Mouse (Mus musculus): ENCODE data around the gene Gm10570. TPM values are rescaled to one million over a fixed set of nuclear protein-coding genes. Genes with fewer than 3 reads are reported as not detected.

The Gm10570 gene
- polyA plus RNA-seq, 1 experiment from 2014 or later: not detected

DNA sequence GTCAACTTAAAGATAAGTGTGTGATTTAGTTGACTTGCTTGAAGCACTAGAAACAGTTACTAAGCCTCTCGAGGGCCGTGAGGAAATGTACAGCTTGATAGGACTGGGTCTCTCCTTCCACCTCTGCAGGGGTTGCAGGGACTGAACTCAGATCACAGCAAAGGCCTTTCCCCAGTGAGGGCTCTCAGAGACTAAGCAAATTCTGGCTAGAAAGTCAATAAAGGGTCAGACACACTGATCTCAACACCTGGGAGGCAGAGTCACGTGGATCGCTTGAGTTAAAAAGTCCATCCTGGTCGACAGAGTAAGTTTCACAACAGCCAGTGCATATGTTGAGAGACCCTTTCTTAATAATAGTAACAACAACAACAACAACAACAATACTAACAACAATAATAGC, 27.4 kb upstream of the Gm10570 start:
- 81% methylated on average over 5 of the region's 5 CpGs for WGBS
- Histone ChIP-seq H3K27ac (ENCODE audit: low read depth, low read length) (no peak overlapping the region), H3K4me1 (replicated peaks; ENCODE audit: control insufficient read depth, insufficient read depth, low read length) (no peaks in the 10 kb centered on the region), H3K4me2 (replicated peaks; ENCODE audit: low read depth) (no peak overlapping the region), H3K36me3 (ENCODE audit: control insufficient read depth, insufficient read depth) (peaks cover 55% of the 10 kb centered on the region), H3K9me3 (ENCODE audit: control insufficient read depth) (no peaks in the 10 kb centered on the region), H3K27me3 (replicated peaks; ENCODE audit: control insufficient read depth, insufficient read depth, low read length) (no peaks in the 10 kb centered on the region), H3K9ac (ENCODE audit: low read depth, low read length) (no peak overlapping the region), H3K4me3 (ENCODE audit: low read depth, low read length) (no peak overlapping the region)
- ATAC-seq: no peak
- TF ChIP-seq CTCF (IDR thresholded peaks at IDR 0.05; ENCODE audit: low read depth): no peak

DNA sequence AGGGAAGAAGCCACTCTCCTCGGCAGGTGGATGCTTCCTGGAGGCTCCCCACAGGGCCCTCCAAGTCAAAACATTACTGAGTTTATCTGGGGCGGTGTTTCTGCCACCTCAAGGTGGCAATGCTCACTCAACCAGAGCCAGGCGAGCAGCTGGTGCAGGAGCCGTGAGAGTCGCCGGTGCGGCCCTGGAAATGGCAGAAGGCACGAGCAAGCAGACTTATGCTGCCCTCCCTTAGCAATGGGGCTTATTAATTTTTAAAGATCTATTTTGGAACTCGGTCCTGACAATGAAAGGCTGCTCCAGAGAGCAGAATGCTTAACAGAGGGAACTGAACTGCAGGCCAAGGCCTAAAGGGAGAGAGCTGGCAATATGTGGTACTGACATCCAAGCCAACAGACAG, 18.9 kb upstream of the Gm10570 start:
- TF ChIP-seq CTCF (IDR thresholded peaks at IDR 0.05; ENCODE audit: low read depth): no peak
- Histone ChIP-seq H3K4me2 (replicated peaks; ENCODE audit: low read depth) (no peak overlapping the region), H3K36me3 (ENCODE audit: control insufficient read depth, insufficient read depth) (peaks cover 64% of the 10 kb centered on the region), H3K9me3 (ENCODE audit: control insufficient read depth) (no peaks in the 10 kb centered on the region), H3K4me1 (replicated peaks; ENCODE audit: control insufficient read depth, insufficient read depth, low read length) (no peaks in the 10 kb centered on the region), H3K27ac (ENCODE audit: low read depth, low read length) (no peak overlapping the region), H3K9ac (ENCODE audit: low read depth, low read length) (no peak overlapping the region), H3K4me3 (ENCODE audit: low read depth, low read length) (no peak overlapping the region), H3K27me3 (replicated peaks; ENCODE audit: control insufficient read depth, insufficient read depth, low read length) (no peaks in the 10 kb centered on the region)
- no peak for ATAC-seq
- WGBS: 89% methylated on average over 9 of the region's 9 CpGs

DNA sequence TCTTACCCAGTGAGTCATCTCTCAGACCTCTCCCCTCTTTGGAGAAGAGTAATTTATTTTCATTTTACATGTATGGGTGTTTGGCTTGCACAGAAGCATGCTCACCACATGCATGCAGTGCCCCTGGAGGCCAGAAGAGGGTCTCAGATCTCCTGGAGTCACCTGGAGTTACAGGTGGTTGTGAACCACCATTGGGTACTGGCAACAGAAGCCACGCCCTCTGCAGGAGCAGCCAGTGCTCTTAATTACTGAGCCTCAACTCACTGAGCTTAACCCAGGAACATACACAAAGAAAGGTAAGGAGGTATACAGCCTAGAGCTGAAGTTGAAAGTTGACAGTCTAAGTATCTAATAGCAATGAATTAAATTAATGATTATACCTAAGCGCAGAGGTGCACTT, 17.0 kb upstream of the Gm10570 start:
- Histone ChIP-seq H3K9ac (ENCODE audit: low read depth, low read length) (no peak overlapping the region), H3K4me3 (ENCODE audit: low read depth, low read length) (no peak overlapping the region), H3K4me1 (replicated peaks; ENCODE audit: control insufficient read depth, insufficient read depth, low read length) (no peaks in the 10 kb centered on the region), H3K9me3 (ENCODE audit: control insufficient read depth) (no peaks in the 10 kb centered on the region), H3K4me2 (replicated peaks; ENCODE audit: low read depth) (no peak overlapping the region), H3K36me3 (ENCODE audit: control insufficient read depth, insufficient read depth) (peaks cover 64% of the 10 kb centered on the region), H3K27me3 (replicated peaks; ENCODE audit: control insufficient read depth, insufficient read depth, low read length) (no peaks in the 10 kb centered on the region), H3K27ac (ENCODE audit: low read depth, low read length) (no peak overlapping the region)
- 91% methylated on average over 2 of the region's 2 CpGs for WGBS
- TF ChIP-seq CTCF (IDR thresholded peaks at IDR 0.05; ENCODE audit: low read depth): peak; percentile 23; the same call in 1 of the 2 replicates
- no peak for ATAC-seq

DNA sequence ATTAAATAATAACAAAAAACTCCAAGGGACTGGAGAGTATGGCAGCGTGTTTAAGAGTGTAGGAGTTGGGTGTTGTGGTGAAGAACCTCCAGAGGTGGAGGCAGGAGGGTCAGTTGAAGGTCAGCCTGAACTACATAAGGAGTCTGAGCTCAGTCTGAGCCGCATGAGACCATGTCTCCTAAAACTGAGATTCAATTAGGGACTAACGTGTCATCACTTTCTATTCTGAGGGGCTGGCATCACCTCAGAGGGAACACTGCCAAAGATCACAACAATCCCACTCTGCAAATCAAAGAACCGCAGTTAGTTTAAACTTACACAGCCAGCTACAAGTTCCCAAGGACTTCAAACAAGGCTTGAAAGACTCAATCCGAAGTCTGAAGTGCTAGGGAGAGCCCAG, 15.1 kb upstream of the Gm10570 start:
- Histone ChIP-seq H3K9ac (ENCODE audit: low read depth, low read length) (no peak overlapping the region), H3K27ac (ENCODE audit: low read depth, low read length) (no peak overlapping the region), H3K4me3 (ENCODE audit: low read depth, low read length) (no peak overlapping the region), H3K27me3 (replicated peaks; ENCODE audit: control insufficient read depth, insufficient read depth, low read length) (no peaks in the 10 kb centered on the region), H3K4me2 (replicated peaks; ENCODE audit: low read depth) (no peak overlapping the region), H3K36me3 (ENCODE audit: control insufficient read depth, insufficient read depth) (peaks cover 71% of the 10 kb centered on the region), H3K9me3 (ENCODE audit: control insufficient read depth) (no peaks in the 10 kb centered on the region), H3K4me1 (replicated peaks; ENCODE audit: control insufficient read depth, insufficient read depth, low read length) (no peaks in the 10 kb centered on the region)
- no peak for TF ChIP-seq CTCF (IDR thresholded peaks at IDR 0.05; ENCODE audit: low read depth)
- ATAC-seq: no peak
- 81% methylated on average over 5 of the region's 5 CpGs for WGBS

- Histone ChIP-seq H3K9ac (ENCODE audit: low read depth, low read length) (no peak overlapping the region), H3K9me3 (ENCODE audit: control insufficient read depth) (no peaks in the 10 kb centered on the region), H3K27me3 (replicated peaks; ENCODE audit: control insufficient read depth, insufficient read depth, low read length) (no peaks in the 10 kb centered on the region), H3K4me3 (ENCODE audit: low read depth, low read length) (no peak overlapping the region), H3K36me3 (ENCODE audit: control insufficient read depth, insufficient read depth) (peaks cover 74% of the 10 kb centered on the region), H3K27ac (ENCODE audit: low read depth, low read length) (no peak overlapping the region), H3K4me2 (replicated peaks; ENCODE audit: low read depth) (no peak overlapping the region), H3K4me1 (replicated peaks; ENCODE audit: control insufficient read depth, insufficient read depth, low read length) (no peaks in the 10 kb centered on the region)
- TF ChIP-seq CTCF (IDR thresholded peaks at IDR 0.05; ENCODE audit: low read depth): no peak
- WGBS: 44% methylated on average over 1 of the region's 1 CpGs
- no peak for ATAC-seq
Observed at GRCm38 (mm10) chr4:130323165-130323564, 14.7 kb upstream of the Gm10570 start.

DNA sequence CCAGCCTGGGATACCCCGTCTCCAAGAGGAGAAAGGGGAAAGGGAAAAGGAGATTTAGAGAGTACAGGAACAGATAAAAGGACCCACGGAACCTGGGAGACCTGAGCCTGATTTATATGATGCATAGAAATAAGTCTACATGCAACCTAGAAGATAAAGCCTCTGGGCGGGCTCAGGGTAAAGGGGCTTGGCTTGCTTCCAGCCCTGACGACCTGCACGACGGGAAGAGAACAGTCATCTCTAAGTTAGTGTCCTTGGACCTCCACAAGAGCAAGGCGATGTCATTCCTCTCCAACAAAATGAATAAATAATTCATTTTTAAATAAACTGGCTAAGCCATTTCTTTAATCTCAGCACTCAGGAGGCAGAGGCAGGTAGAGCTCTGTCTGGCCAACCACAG, 14.1 kb upstream of the Gm10570 start:
- Histone ChIP-seq H3K27ac (ENCODE audit: low read depth, low read length) (no peak overlapping the region), H3K27me3 (replicated peaks; ENCODE audit: control insufficient read depth, insufficient read depth, low read length) (no peaks in the 10 kb centered on the region), H3K4me2 (replicated peaks; ENCODE audit: low read depth) (no peak overlapping the region), H3K36me3 (ENCODE audit: control insufficient read depth, insufficient read depth) (peaks cover 74% of the 10 kb centered on the region), H3K9me3 (ENCODE audit: control insufficient read depth) (no peaks in the 10 kb centered on the region), H3K4me3 (ENCODE audit: low read depth, low read length) (no peak overlapping the region), H3K4me1 (replicated peaks; ENCODE audit: control insufficient read depth, insufficient read depth, low read length) (no peaks in the 10 kb centered on the region), H3K9ac (ENCODE audit: low read depth, low read length) (no peak overlapping the region)
- TF ChIP-seq CTCF (IDR thresholded peaks at IDR 0.05; ENCODE audit: low read depth): no peak
- ATAC-seq: no peak
- WGBS: 72% methylated on average over 7 of the region's 7 CpGs

DNA sequence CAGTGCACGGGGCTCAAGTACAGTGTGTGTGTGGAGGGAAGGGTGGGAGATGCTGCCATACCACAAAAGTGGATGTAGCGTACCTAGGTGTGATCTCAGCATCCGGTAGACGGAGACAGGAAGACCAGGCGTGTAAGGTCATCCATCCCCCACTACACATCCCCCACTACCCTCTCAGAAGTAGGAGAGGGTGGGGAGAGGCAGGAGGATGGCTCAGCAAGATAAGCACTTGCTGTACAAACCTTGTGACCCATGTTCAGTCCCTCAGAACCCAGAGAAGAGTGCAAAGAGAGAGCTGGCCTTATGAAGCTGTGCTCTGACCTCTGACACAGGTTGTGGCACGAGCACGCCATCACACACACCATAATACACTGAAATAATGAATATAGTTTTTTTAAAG, 13.2 kb upstream of the Gm10570 start:
- 89% methylated on average over 7 of the region's 7 CpGs for WGBS
- H3K4me2 ChIP-seq (replicated peaks; ENCODE audit: low read depth): no peak overlapping the region
- H3K9ac ChIP-seq (ENCODE audit: low read depth, low read length): no peak overlapping the region
- H3K9me3 ChIP-seq (ENCODE audit: control insufficient read depth): no peaks in the 10 kb centered on the region
- no peak overlapping the region for H3K27ac ChIP-seq (ENCODE audit: low read depth, low read length)
- H3K27me3 ChIP-seq (replicated peaks; ENCODE audit: control insufficient read depth, insufficient read depth, low read length): no peaks in the 10 kb centered on the region
- no peaks in the 10 kb centered on the region for H3K4me1 ChIP-seq (replicated peaks; ENCODE audit: control insufficient read depth, insufficient read depth, low read length)
- TF ChIP-seq CTCF (IDR thresholded peaks at IDR 0.05; ENCODE audit: low read depth): no peak
- H3K36me3 ChIP-seq (ENCODE audit: control insufficient read depth, insufficient read depth): peaks cover 69% of the 10 kb centered on the region
- ATAC-seq: no peak
- no peak overlapping the region for H3K4me3 ChIP-seq (ENCODE audit: low read depth, low read length)

All from intestine, postnatal 0 days (tissue).